Mouse (Mus musculus): Measurements from ENCODE around the gene Btnl6. TPM values are rescaled to one million over a fixed set of nuclear protein-coding genes. Genes with fewer than 3 reads are reported as not detected.
"Not testable (repeated sequence)": the region's sequence is repeated elsewhere in the genome, so short reads cannot be mapped to it uniquely, and the experiment has no call there.

Gene Btnl6
- polyA plus RNA-seq, 1 experiment, result not detected

GRCm38 (mm10) chr17:34516514-34516913, 638 bp downstream of the Btnl6 start:
- H3K4me3 ChIP-seq (replicated peaks; ENCODE audit: extremely low read depth, low read depth, low read length), result no peak overlapping the region
- TF ChIP-seq CTCF (IDR thresholded peaks at IDR 0.05; ENCODE audit: insufficient read depth, low read length) (no peak), POLR2A (IDR thresholded peaks at IDR 0.05; ENCODE audit: borderline replicate concordance, extremely low read depth, low read depth, low read length) (no peak)
- no peak for DNase-seq
- no peaks in the 10 kb centered on the region for H3K4me1 ChIP-seq (ENCODE audit: control insufficient read depth, insufficient read depth, low read length)
- WGBS, result 70% methylated on average over 2 of the region's 2 CpGs

GRCm38 (mm10) chr17:34511723-34512122, 5.4 kb downstream of the Btnl6 start:
- not testable (repeated sequence) for H3K4me1 ChIP-seq (ENCODE audit: control insufficient read depth, insufficient read depth, low read length); DNase-seq; H3K4me3 ChIP-seq (replicated peaks; ENCODE audit: extremely low read depth, low read depth, low read length)
- WGBS, result 13% methylated on average over 1 of the region's 1 CpGs

DNA sequence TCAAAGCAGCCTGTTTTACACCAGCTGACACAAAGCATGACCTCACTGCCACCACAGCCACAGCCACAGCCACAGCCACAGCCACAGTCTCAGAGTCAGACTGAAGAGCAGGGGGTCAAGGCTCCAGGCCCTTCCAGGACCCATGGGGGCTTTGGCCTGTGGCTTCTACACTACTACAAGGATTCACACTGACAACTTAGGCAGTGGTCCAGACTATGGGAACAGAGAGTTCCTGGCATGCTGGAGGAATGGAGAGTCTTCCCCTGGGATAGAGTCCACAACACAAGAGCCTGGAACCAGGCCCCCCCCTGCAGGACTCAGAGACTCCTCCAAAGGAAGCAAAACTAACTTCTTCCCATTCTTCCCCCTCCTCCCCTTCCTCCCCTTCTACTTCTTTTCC, 9.6 kb downstream of the Btnl6 start:
- Histone ChIP-seq H3K4me3 (replicated peaks; ENCODE audit: extremely low read depth, low read depth, low read length) (no peak overlapping the region), H3K4me1 (ENCODE audit: control insufficient read depth, insufficient read depth, low read length) (no peaks in the 10 kb centered on the region)
- DNase-seq, result no peak
- TF ChIP-seq POLR2A (IDR thresholded peaks at IDR 0.05; ENCODE audit: borderline replicate concordance, extremely low read depth, low read depth, low read length) (no peak), CTCF (IDR thresholded peaks at IDR 0.05; ENCODE audit: insufficient read depth, low read length) (no peak)

GRCm38 (mm10) chr17:34497726-34498125, 19.4 kb downstream of the Btnl6 start:
- H3K4me1 ChIP-seq (ENCODE audit: control insufficient read depth, insufficient read depth, low read length); H3K4me3 ChIP-seq (replicated peaks; ENCODE audit: extremely low read depth, low read depth, low read length); DNase-seq: not testable (repeated sequence)
- 73% methylated on average over 4 of the region's 4 CpGs for WGBS

GRCm38 (mm10) chr17:34497319-34497718, 19.8 kb downstream of the Btnl6 start:
- 72% methylated on average over 3 of the region's 3 CpGs for WGBS
- not testable (repeated sequence) for DNase-seq; H3K4me3 ChIP-seq (replicated peaks; ENCODE audit: extremely low read depth, low read depth, low read length)

DNA sequence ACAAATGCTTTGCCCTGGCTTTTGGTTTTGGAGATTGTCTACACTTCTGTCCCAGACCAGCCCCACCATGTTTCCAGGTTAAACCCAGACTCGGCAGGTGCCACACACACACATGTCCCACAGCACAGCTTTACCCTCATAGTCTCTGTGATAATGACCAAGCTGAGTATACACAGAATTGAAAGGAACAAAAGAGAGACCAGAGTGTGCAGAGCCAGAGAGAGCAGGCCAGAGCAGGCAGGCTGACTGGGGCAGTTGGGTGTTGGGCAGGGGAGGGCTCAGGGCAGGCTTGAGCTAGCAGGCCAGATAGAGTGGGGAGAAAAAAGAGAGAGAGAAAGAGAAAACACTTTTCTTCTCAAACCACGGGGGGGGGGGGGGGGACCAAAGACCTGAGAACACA, 20.6 kb downstream of the Btnl6 start:
- DNase-seq, result no peak
- Histone ChIP-seq H3K4me1 (ENCODE audit: control insufficient read depth, insufficient read depth, low read length) (no peaks in the 10 kb centered on the region), H3K4me3 (replicated peaks; ENCODE audit: extremely low read depth, low read depth, low read length) (no peak overlapping the region)
- 93% methylated on average over 1 of the region's 2 CpGs for WGBS
- TF ChIP-seq CTCF (IDR thresholded peaks at IDR 0.05; ENCODE audit: insufficient read depth, low read length) (no peak), POLR2A (IDR thresholded peaks at IDR 0.05; ENCODE audit: borderline replicate concordance, extremely low read depth, low read depth, low read length) (no peak)

More at GRCm38 (mm10) chr17:34497319-34497718, 19.8 kb downstream of the Btnl6 start:
- not testable (repeated sequence) for H3K4me1 ChIP-seq (ENCODE audit: control insufficient read depth, insufficient read depth, low read length)

GRCm38 (mm10) chr17:34495156-34495555, 22.0 kb downstream of the Btnl6 start:
- not testable (repeated sequence) for H3K4me1 ChIP-seq (ENCODE audit: control insufficient read depth, insufficient read depth, low read length); H3K4me3 ChIP-seq (replicated peaks; ENCODE audit: extremely low read depth, low read depth, low read length); DNase-seq
- 74% methylated on average over 2 of the region's 2 CpGs for WGBS

DNA sequence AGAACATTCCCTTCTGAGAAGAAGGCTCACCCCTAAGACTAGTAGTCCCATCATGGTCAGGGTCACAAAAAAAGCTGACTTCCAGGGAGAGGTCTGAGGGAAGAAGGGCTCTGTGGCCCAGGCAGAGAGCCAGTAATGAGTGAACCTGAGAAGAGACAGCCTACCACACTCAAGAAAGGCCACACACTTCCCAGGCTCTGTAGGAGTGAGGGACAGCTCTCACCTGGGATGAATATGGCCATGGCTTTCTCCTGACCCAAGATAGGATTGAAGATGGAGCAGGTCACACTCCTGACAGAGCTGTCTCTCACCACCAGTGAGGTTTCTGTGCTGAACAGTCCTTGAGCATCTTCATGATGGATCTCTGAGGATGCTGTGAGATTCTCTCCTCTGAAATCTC, 24.4 kb downstream of the Btnl6 start:
- Histone ChIP-seq H3K4me1 (ENCODE audit: control insufficient read depth, insufficient read depth, low read length) (no peaks in the 10 kb centered on the region), H3K4me3 (replicated peaks; ENCODE audit: extremely low read depth, low read depth, low read length) (no peak overlapping the region)
- no peak for DNase-seq
- TF ChIP-seq CTCF (IDR thresholded peaks at IDR 0.05; ENCODE audit: insufficient read depth, low read length) (no peak), POLR2A (IDR thresholded peaks at IDR 0.05; ENCODE audit: borderline replicate concordance, extremely low read depth, low read depth, low read length) (no peak)

- 75% methylated on average over 5 of the region's 5 CpGs for whole genome bisulfite sequencing
- not testable (repeated sequence) for H3K4me3 ChIP-seq (replicated peaks; ENCODE audit: extremely low read depth, low read depth, low read length); H3K4me1 ChIP-seq (ENCODE audit: control insufficient read depth, insufficient read depth, low read length); DNase-seq
These were observed 39.7 kb downstream of the Btnl6 start, which contains the start of gene Btnl4 for GRCm38 (mm10) chr17:34477238-34478013. Btnl4 (minus strand) TSS chr17:34477318.

- DNase-seq, result no peak
- H3K4me3 ChIP-seq (replicated peaks; ENCODE audit: extremely low read depth, low read depth, low read length), result no peak overlapping the region
- TF ChIP-seq CTCF (IDR thresholded peaks at IDR 0.05; ENCODE audit: insufficient read depth, low read length), result no peak
- TF ChIP-seq POLR2A (IDR thresholded peaks at IDR 0.05; ENCODE audit: borderline replicate concordance, extremely low read depth, low read depth, low read length), result no peak
- no peaks in the 10 kb centered on the region for H3K4me1 ChIP-seq (ENCODE audit: control insufficient read depth, insufficient read depth, low read length)
- 48% methylated on average over 2 of the region's 2 CpGs for WGBS
These were observed 40.7 kb downstream of the Btnl6 start for GRCm38 (mm10) chr17:34476427-34476826.

- DNase-seq, result no peak
- WGBS, result 70% methylated on average over 3 of the region's 3 CpGs
- Histone ChIP-seq H3K4me1 (ENCODE audit: control insufficient read depth, insufficient read depth, low read length) (no peaks in the 10 kb centered on the region), H3K4me3 (replicated peaks; ENCODE audit: extremely low read depth, low read depth, low read length) (no peak overlapping the region)
- TF ChIP-seq POLR2A (IDR thresholded peaks at IDR 0.05; ENCODE audit: borderline replicate concordance, extremely low read depth, low read depth, low read length) (no peak), CTCF (IDR thresholded peaks at IDR 0.05; ENCODE audit: insufficient read depth, low read length) (no peak)
These were observed 42.1 kb downstream of the Btnl6 start for GRCm38 (mm10) chr17:34475060-34475459.
